Mouse (Mus musculus) liver, adult 2 months (tissue): ENCODE results near the gene Hist1h2bg. TPM values are rescaled to one million over a fixed set of nuclear protein-coding genes. Genes with fewer than 3 reads are reported as not detected.
A peak's percentile ranks its signal among the peaks of the same experiment; 100 is the strongest.
"Not testable (repeated sequence)": the region's sequence is repeated elsewhere in the genome, so short reads cannot be mapped to it uniquely, and the experiment has no call there.

ENCODE experiments used
- DNase-seq: peaks from one replicate; pipeline ENCODE4 v3.0.0-alpha.2; 2011; ENCODE audit warnings: low read depth, low spot score; ENCODE audit errors: extremely low read depth
- H3K27ac ChIP-seq: fragments of 200-500 bp; replicated peaks from 2 replicates; pipeline ENCODE4 v1.5.1; 2012; ENCODE audit warnings: low read depth, mild to moderate bottlenecking, control low read depth, inconsistent platforms, low read length; ENCODE audit not compliant: insufficient read depth
- H3K27me3 ChIP-seq: fragments of 200-500 bp; 2 replicates; pipeline ENCODE4 v1.6.1; 2012; ENCODE audit warnings: mild to moderate bottlenecking, moderate library complexity, low read length, inconsistent platforms; ENCODE audit not compliant: control insufficient read depth, insufficient read depth
- H3K36me3 ChIP-seq: fragments of 200-500 bp; 2 replicates; pipeline ENCODE4 v1.6.1; 2012; ENCODE audit warnings: low read length, inconsistent platforms; ENCODE audit not compliant: control insufficient read depth, insufficient read depth
- H3K4me1 ChIP-seq: fragments of 200-500 bp; 2 replicates; pipeline ENCODE4 v1.6.1; 2011; ENCODE audit warnings: low read length; ENCODE audit not compliant: control insufficient read depth, insufficient read depth
- H3K4me3 ChIP-seq: fragments of 200-500 bp; 2 replicates; pipeline ENCODE4 v1.5.1; 2011; ENCODE audit warnings: low read depth, mild to moderate bottlenecking, control low read depth, low read length, moderate library complexity; ENCODE audit not compliant: insufficient read depth
- H3K79me2 ChIP-seq: fragments of 200-500 bp; 2 replicates; pipeline ENCODE4 v1.6.1; 2012; ENCODE audit warnings: inconsistent platforms, mild to moderate bottlenecking, low read length, moderate library complexity; ENCODE audit not compliant: control insufficient read depth, insufficient read depth
- H3K9ac ChIP-seq: fragments of 200-500 bp; 2 replicates; pipeline ENCODE4 v1.6.1; 2012; ENCODE audit warnings: low read depth, mild to moderate bottlenecking, control low read depth, inconsistent platforms, low read length
- CTCF ChIP-seq: fragments of 200-500 bp; IDR thresholded peaks from 2 replicates; pipeline ENCODE4 v1.5.1; 2011; ENCODE audit warnings: low read depth, low read length, control low read depth
- POLR2A ChIP-seq: fragments of 200-500 bp; IDR thresholded peaks from 2 replicates; pipeline ENCODE4 v1.6.1; 2011; ENCODE audit warnings: low read length, control low read depth; ENCODE audit not compliant: insufficient read depth; ENCODE audit errors: extremely low read depth
- WGBS: fragments of 180-500 bp; shearing (Covaris S2); methylation state at CpG from one replicate; pipeline ENCODE4 v1.1.7; 2018; 5-methylcytosine and 5-hydroxymethylcytosine counted together
- polyA plus RNA-seq: library from polyadenylated mRNA; depleted of rRNA; stranded (reverse); fragments of >200 nt; gene quantifications from 2 replicates; pipeline ENCODE4 v1.2.3, GENCODE M21; 2012
- total RNA-seq: library from RNA; depleted of rRNA; stranded (reverse); fragments of >200 nt; gene quantifications from 2 replicates; pipeline ENCODE4 v1.2.3, GENCODE M21; 2014

The Hist1h2bg gene
- total and polyA plus RNA-seq, 2 experiments = 4.4 to 37.2 TPM

DNA sequence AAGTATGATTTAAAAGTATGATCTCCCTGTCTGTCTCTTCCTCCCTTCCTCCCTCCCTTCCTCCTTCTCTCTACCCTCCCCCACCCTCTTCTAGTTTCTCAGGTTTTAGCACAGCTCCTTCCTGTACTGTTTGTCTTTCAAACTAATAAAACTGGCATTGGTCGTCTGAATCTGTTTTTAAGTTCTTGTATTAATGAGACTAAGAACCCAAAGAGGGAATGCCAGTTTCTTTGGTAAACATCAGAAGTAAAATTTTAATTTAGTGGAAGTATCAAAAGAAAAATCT is 15.7 kb downstream of the Hist1h2bg start:
- no peaks in the 10 kb centered on the region for H3K27me3 ChIP-seq
- H3K79me2 ChIP-seq = no peaks in the 10 kb centered on the region
- TF ChIP-seq POLR2A (no peak), CTCF (no peak)
- H3K9ac ChIP-seq = no peak overlapping the region; the same call in 1 of the 2 replicates
- H3K4me1 ChIP-seq = peaks cover 11% of the 10 kb centered on the region; the same call in 1 of the 2 replicates
- 23% methylated on average over 1 of the region's 1 CpGs for WGBS
- DNase-seq = no peak
- no peaks in the 10 kb centered on the region for H3K36me3 ChIP-seq
- peak overlapping the region; percentile 72; the same call in 1 of the 2 replicates for H3K4me3 ChIP-seq
- H3K27ac ChIP-seq = peak overlapping the region; percentile 35; the same call in 1 of the 2 replicates

DNA sequence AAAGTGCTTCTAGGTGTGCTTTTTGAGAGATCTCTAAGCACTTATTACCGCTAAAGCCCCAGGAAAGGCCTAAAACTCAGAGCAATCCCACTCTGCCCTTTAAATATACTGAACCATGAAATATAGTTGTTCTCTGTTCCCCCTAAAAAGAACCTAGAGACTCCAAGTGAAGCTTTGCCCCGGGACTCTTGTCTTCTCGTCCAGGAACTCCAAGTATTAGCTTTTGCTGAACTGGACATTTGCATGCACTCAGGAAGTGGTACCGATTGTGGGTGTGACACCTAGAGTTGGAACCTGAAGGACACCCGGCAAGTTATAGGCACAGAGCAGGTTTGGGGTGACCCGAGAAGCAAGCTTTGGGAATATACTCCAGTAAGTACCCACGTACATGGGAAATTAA is 20.0 kb downstream of the Hist1h2bg start:
- H3K27ac ChIP-seq = no peak overlapping the region
- no peak for DNase-seq
- no peaks in the 10 kb centered on the region for H3K36me3 ChIP-seq
- H3K4me1 ChIP-seq = peaks cover 5% of the 10 kb centered on the region; the same call in 1 of the 2 replicates
- no peak overlapping the region for H3K4me3 ChIP-seq
- H3K79me2 ChIP-seq = no peaks in the 10 kb centered on the region
- no peaks in the 10 kb centered on the region for H3K27me3 ChIP-seq
- WGBS = 93% methylated on average over 7 of the region's 7 CpGs
- TF ChIP-seq POLR2A (no peak), CTCF (no peak)
- H3K9ac ChIP-seq = no peak overlapping the region

DNA sequence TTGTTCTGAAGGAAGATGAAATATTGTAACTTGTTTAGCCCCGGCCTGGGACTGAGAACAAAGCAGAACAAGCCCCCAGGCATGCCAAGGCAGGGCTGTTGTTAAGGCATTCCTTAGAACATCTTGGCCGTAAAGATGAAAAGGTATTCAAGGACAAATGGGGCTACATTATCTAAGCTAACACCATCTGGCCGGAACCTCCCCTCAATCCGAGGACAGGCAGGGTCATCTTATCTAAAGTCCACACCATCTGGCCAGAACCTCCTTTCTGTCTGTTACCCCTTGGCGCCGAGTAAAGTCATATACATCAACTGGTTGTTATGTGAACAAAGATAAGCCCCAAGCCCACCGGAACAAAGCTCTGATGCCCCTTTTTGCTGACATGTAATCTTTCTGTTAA is 20.7 kb downstream of the Hist1h2bg start:
- H3K27me3 ChIP-seq, DNase-seq, H3K27ac ChIP-seq, H3K9ac ChIP-seq, H3K36me3 ChIP-seq, H3K4me1 ChIP-seq, H3K4me3 ChIP-seq, H3K79me2 ChIP-seq: not testable (repeated sequence)
- 85% methylated on average over 7 of the region's 7 CpGs for WGBS

- Histone ChIP-seq H3K36me3 (no peaks in the 10 kb centered on the region), H3K4me3 (no peak overlapping the region), H3K9ac (no peak overlapping the region), H3K4me1 (peaks cover 2% of the 10 kb centered on the region; the same call in 1 of the 2 replicates), H3K79me2 (no peaks in the 10 kb centered on the region), H3K27me3 (no peaks in the 10 kb centered on the region), H3K27ac (no peak overlapping the region)
- DNase-seq = no peak
- no peak for TF ChIP-seq POLR2A
- TF ChIP-seq CTCF = no peak
- 75% methylated on average over 7 of the region's 7 CpGs for WGBS
These were observed 21.4 kb downstream of the Hist1h2bg start for GRCm38 (mm10) chr13:23592614-23593013.

DNA sequence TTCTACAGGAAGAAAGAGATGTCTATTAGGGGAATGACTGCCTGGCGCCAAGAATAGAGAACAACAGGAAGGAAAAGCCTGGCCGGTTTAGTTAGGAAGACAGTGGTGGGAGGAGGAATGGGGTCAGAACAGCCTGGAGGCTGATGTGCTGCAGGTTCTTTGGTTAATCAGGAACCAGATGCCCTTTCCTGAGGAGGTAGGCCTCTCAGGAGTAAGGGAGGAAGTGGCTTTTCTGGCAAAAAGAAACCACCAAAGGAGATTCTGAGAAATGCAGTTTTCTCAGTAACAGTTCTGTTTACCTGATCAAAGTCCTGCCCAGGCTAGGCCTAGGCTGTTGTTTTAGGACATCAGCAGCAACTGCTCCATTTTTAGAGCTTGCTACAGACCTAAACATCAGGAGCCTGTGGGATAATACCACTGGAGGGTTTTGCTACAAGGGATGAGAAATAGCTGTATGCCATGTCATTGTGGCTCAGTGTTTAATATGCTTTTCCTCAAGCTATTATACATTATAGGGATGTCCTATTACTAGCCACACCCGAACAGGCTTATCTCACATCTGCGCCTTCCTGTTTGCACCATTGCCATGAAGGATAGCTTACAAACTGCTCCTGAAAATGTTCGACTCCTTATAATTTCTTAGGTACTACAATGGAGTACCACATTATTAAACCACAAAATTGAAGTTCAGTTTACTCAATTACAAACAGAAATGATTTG is 22.0 kb downstream of the Hist1h2bg start:
- Histone ChIP-seq H3K79me2 (no peaks in the 10 kb centered on the region), H3K27me3 (no peaks in the 10 kb centered on the region), H3K36me3 (no peaks in the 10 kb centered on the region), H3K9ac (no peak overlapping the region), H3K4me1 (peaks cover 2% of the 10 kb centered on the region; the same call in 1 of the 2 replicates), H3K4me3 (no peak overlapping the region), H3K27ac (peak overlapping the region; percentile 68; the same call in 1 of the 2 replicates)
- TF ChIP-seq CTCF (no peak), POLR2A (no peak)
- peak; percentile 52 for DNase-seq
- 66% methylated on average over 5 of the region's 5 CpGs for WGBS

DNA sequence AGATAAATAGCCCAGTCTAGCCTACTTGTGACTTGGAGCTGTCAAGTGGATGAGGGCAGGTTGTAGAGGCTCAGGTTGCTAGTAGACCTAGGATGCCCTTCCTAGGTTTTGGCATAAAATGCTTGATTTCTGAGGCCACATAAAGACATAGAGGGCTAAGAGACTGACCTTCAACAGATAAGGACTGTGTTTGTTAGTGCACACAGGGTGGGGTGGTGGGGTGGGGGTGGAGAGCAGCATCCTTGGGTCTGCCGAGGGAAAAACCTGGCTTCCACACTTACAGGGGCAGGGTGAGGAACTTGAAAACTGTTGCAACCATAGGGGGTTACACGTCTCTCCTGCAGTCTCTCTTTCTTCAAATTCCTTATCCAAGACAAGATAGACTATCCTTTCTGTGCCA is 24.0 kb downstream of the Hist1h2bg start:
- Histone ChIP-seq H3K4me1 (peaks cover 2% of the 10 kb centered on the region; the same call in 1 of the 2 replicates), H3K9ac (no peak overlapping the region), H3K79me2 (no peaks in the 10 kb centered on the region), H3K27me3 (no peaks in the 10 kb centered on the region), H3K36me3 (no peaks in the 10 kb centered on the region), H3K27ac (no peak overlapping the region), H3K4me3 (no peak overlapping the region)
- TF ChIP-seq POLR2A = no peak
- no peak for TF ChIP-seq CTCF
- DNase-seq = no peak
- 86% methylated on average over 2 of the region's 2 CpGs for WGBS
